Mouse (Mus musculus): ENCODE data around the gene Mfsd10.
"Not testable (repeated sequence)": the region's sequence is repeated elsewhere in the genome, so short reads cannot be mapped to it uniquely, and the experiment has no call there.

Mfsd10 gene

GRCm38 (mm10) chr5:34607100-34607880, 29.7 kb downstream of the Mfsd10 start:
- in situ Hi-C loops (cut with MboI), result no loop called here

- in situ Hi-C loops (cut with MboI), result no loop called here
These were observed 32.4 kb downstream of the Mfsd10 start for GRCm38 (mm10) chr5:34604576-34604975.

- in situ Hi-C loops (cut with MboI), result no loop called here
These were observed 43.7 kb downstream of the Mfsd10 start for GRCm38 (mm10) chr5:34593202-34593727.

- in situ Hi-C loops (cut with MboI), result no loop called here
These were observed 44.3 kb downstream of the Mfsd10 start for GRCm38 (mm10) chr5:34592666-34593065.

- in situ Hi-C loops (cut with MboI), result not testable (repeated sequence)
These were observed 44.8 kb downstream of the Mfsd10 start for GRCm38 (mm10) chr5:34592224-34592623.

GRCm38 (mm10) chr5:34591388-34592004, 45.5 kb downstream of the Mfsd10 start:
- in situ Hi-C loops (cut with MboI), result no loop called here

GRCm38 (mm10) chr5:34590702-34591101, 46.3 kb downstream of the Mfsd10 start:
- in situ Hi-C loops (cut with MboI), result no loop called here

- in situ Hi-C loops (cut with MboI), result no loop called here
These were observed 47.0 kb downstream of the Mfsd10 start for GRCm38 (mm10) chr5:34590059-34590458.

- in situ Hi-C loops (cut with MboI), result no loop called here
These were observed 49.1 kb downstream of the Mfsd10 start for GRCm38 (mm10) chr5:34587881-34588280.

- in situ Hi-C loops (cut with MboI), result no loop called here
These were observed 51.8 kb downstream of the Mfsd10 start for GRCm38 (mm10) chr5:34585216-34585615.
